Mouse (Mus musculus) limb, embryonic 12.5 days (tissue): ENCODE results near the gene Mapkbp1. TPM values are rescaled to one million over a fixed set of nuclear protein-coding genes. Genes with fewer than 3 reads are reported as not detected.

Experiments used
- ATAC-seq: fragments of 200-750 bp; cut with Nextera tagmentation; 2 replicates; pipeline ENCODE4 v1.8.0; 2017; ENCODE audit warnings: low read depth, moderate TSS enrichment; ENCODE audit not compliant: insufficient number of reproducible peaks, insufficient read depth, low FRiP score, low TSS enrichment
- H3K27ac ChIP-seq: fragments of 300-500 bp; sonication (generic); 2 replicates; pipeline ENCODE4 v1.5.1; 2016; ENCODE audit warnings: mild to moderate bottlenecking, moderate library complexity
- H3K27me3 ChIP-seq: fragments of 300-500 bp; sonication (generic); 2 replicates; pipeline ENCODE4 v1.6.1; 2016; ENCODE audit warnings: mild to moderate bottlenecking, moderate library complexity
- H3K36me3 ChIP-seq: fragments of 300-500 bp; sonication (generic); 2 replicates; pipeline ENCODE4 v1.6.1; 2016; ENCODE audit warnings: mild to moderate bottlenecking, moderate library complexity
- H3K4me1 ChIP-seq: fragments of 300-500 bp; sonication (generic); replicated peaks from 2 replicates; pipeline ENCODE4 v1.6.1; 2016
- H3K4me2 ChIP-seq: fragments of 300-500 bp; sonication (generic); 2 replicates; pipeline ENCODE4 v1.6.1; 2016; ENCODE audit warnings: mild to moderate bottlenecking, moderate library complexity
- H3K4me3 ChIP-seq: fragments of 300-500 bp; sonication (generic); replicated peaks from 2 replicates; pipeline ENCODE4 v1.5.1; 2016; ENCODE audit warnings: mild to moderate bottlenecking
- H3K9ac ChIP-seq: fragments of 300-500 bp; sonication (generic); replicated peaks from 2 replicates; pipeline ENCODE4 v1.6.1; 2016; ENCODE audit warnings: mild to moderate bottlenecking, moderate library complexity
- H3K9me3 ChIP-seq: fragments of 300-500 bp; sonication (generic); 2 replicates; pipeline ENCODE4 v1.6.1; 2016; ENCODE audit warnings: mild to moderate bottlenecking, moderate library complexity
- WGBS: fragments of 180-500 bp; shearing (Covaris S2); methylation state at CpG from one replicate; pipeline ENCODE4 v1.1.7; 2016; 5-methylcytosine and 5-hydroxymethylcytosine counted together
- polyA plus RNA-seq: library from polyadenylated mRNA; unstranded; fragments of >200 nt; fragmentation: Nextera tagmentation; extraction: Ambion mirVana; gene quantifications from 2 replicates; pipeline ENCODE4 v1.2.1, GENCODE M21; 2016

The Mapkbp1 gene
- polyA plus RNA-seq, 1 experiment from 2014 or later, result 3.4 TPM

DNA sequence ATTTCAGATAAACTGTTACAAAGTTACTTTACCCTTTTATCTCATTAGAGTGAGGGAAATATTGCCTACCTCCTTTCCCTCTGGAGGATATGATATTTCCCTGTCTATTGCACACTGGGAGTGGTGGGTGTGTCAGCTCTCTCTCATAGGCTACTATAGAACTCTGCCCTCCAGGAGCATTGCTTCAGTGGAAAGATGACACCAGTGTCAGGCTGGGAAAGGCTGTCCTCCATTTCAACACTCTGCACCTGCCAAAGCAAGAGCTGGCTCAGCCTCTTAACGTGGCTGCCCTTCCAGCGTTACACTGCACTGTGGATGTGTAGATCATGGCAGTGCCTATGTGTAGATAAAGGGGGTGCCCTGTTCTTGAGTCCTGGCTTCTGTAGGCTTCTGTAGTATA lies 19.9 kb downstream of the Mapkbp1 start:
- Histone ChIP-seq H3K4me3 (no peak overlapping the region), H3K36me3 (peaks cover 2% of the 10 kb centered on the region; the same call in 1 of the 2 replicates), H3K4me2 (no peak overlapping the region), H3K27ac (no peak overlapping the region), H3K9me3 (no peaks in the 10 kb centered on the region), H3K27me3 (no peaks in the 10 kb centered on the region), H3K4me1 (peaks cover 23% of the 10 kb centered on the region), H3K9ac (no peak overlapping the region)
- 73% methylated on average over 2 of the region's 2 CpGs for WGBS
- no peak for ATAC-seq

DNA sequence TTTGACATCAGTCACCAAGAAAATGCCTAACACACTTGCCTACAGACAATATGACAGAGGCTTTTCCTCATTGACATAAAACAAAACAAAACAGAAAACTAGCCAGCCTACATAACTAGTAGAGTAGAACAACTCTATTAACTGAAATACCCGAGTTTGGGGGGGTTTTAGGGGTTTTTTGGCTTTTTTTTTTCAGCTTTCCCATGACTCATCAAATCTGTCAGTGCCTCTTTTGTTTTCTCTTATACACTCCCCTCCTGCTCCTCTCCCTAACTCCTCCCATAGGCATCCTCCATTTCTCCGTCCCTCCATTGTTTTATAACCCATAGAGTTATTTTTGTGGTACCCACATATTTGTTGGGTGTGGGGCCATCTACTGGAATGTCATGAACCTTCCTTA lies 21.0 kb downstream of the Mapkbp1 start:
- Histone ChIP-seq H3K4me1 (peaks cover 23% of the 10 kb centered on the region), H3K4me3 (no peak overlapping the region), H3K9me3 (no peaks in the 10 kb centered on the region), H3K36me3 (0 out of 2 replicates have a peak, but pooled peaks cover 2% of the 10 kb centered on the region), H3K27me3 (no peaks in the 10 kb centered on the region), H3K27ac (no peak overlapping the region), H3K4me2 (no peak overlapping the region), H3K9ac (no peak overlapping the region)
- no peak for ATAC-seq
- 64% methylated on average over 2 of the region's 2 CpGs for WGBS

DNA sequence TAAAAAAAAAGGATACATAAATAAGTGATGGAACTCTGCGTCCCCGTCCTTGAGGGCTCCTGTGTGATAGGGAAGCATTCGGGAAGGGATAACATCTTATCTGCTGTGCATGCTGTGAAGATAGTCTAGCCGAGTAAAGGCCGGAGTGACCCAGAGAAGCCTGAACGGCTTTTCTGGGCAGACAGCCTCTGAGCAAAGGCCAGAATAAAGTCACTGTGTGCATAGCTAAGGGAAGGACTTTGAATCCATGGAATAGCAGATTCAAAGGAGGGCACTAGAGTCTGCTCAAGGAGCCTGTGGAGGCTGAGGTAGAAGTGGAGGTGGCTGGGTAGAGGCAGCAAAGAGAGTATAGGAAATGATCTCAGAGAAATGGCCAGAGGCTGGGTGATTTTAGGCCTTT lies 22.3 kb downstream of the Mapkbp1 start:
- peaks cover 23% of the 10 kb centered on the region for H3K4me1 ChIP-seq
- no peak for ATAC-seq
- no peaks in the 10 kb centered on the region for H3K27me3 ChIP-seq
- WGBS, result 91% methylated on average over 6 of the region's 6 CpGs
- peak overlapping the region; percentile 92 for H3K27ac ChIP-seq
- no peak overlapping the region for H3K4me3 ChIP-seq
- no peaks in the 10 kb centered on the region for H3K9me3 ChIP-seq
- no peak overlapping the region for H3K9ac ChIP-seq
- no peak overlapping the region for H3K4me2 ChIP-seq
- peaks cover 13% of the 10 kb centered on the region for H3K36me3 ChIP-seq

DNA sequence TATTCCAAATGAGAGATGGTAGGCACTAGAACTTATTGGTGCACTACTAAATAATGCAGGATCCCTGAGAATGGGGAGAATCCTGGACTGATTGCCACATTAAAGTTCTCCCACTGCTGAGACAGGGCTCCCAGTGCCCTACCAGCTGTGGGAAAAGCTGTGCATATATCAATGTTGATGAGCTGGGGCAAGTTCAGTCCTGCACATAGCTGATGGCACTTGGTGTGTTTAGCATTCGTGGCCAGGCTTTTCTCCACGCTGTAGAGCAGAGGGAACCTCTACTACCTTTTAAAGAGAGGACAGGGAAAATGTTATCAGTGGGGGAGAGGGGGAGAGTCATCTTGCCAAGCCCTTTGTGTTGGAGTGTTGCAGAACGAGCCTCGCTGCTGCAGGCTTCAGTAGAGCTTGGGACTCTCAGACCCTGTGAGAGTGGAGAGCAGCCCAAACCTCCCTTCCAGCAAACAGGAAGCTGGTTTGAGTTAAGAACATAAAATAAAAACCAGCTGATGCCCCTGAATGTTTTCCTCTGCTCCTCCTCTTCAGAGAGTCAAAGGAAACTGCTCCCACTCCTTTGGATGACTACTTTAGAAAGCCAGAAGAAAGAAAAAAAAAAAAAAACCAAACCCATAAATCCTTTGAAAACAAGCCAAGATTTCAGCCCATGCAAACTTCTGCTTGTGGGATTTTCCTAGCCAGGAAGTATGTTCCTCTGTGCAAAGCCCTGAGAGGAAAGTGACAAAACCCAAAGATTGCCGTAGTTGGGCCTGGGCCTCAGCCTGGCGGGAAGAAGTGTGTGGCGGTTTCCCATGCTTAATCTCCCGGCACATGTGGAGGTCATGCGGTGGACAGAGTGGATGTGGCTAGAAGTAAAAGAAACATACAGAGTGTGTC lies 23.1 kb downstream of the Mapkbp1 start:
- ATAC-seq, result peak; percentile 60
- Histone ChIP-seq H3K4me2 (peak overlapping the region; percentile 26; the same call in 1 of the 2 replicates), H3K27me3 (no peaks in the 10 kb centered on the region), H3K36me3 (peaks cover 14% of the 10 kb centered on the region), H3K9me3 (no peaks in the 10 kb centered on the region), H3K4me1 (peaks cover 24% of the 10 kb centered on the region), H3K4me3 (no peak overlapping the region), H3K27ac (peak overlapping the region; percentile 92), H3K9ac (peak overlapping the region; percentile 27; the same call in 1 of the 2 replicates)
- 23% methylated on average over 9 of the region's 9 CpGs for WGBS

DNA sequence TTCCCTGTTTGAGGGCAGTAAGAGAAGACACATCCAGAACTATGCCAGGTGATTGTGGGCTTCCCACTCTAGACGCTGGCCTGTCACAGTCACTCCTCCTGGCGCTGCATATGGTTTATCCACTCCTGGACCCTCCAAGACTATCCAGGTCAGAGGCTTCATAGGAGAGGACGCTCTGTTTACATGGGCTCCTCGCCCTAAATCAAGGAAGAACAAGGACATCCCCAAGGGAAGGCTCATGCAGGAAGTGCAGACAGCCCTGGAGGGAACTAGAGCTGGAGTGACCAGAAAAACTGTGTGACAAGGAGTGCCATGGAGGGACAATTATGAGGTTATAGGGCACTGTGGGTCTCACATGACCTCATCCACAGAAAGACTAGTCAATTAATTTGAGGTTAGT lies 24.9 kb downstream of the Mapkbp1 start:
- Histone ChIP-seq H3K27me3 (no peaks in the 10 kb centered on the region), H3K27ac (no peak overlapping the region), H3K4me3 (no peak overlapping the region), H3K36me3 (peaks cover 23% of the 10 kb centered on the region), H3K9me3 (no peaks in the 10 kb centered on the region), H3K4me1 (peaks cover 31% of the 10 kb centered on the region), H3K4me2 (no peak overlapping the region), H3K9ac (no peak overlapping the region)
- 85% methylated on average over 4 of the region's 4 CpGs for WGBS
- ATAC-seq, result no peak

DNA sequence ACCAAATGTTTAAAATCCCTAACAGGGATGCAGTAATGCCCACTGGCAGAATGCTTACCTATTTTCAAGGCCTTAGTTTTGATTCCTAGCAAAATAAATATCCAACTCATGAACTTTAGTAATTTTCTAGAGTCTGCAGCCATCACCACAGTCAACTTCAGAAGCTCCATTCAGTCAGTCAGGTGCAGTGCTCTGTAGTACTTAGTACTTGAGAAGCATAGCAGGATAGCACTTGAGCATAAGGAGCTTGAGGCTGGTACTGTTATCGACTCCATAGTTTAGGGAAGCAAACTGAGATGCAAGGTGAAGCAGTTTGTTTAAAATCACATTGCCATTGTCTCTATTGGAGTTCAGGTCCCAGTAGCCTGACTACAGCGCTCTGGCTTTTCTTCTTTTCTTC lies 27.2 kb downstream of the Mapkbp1 start:
- H3K9ac ChIP-seq, result no peak overlapping the region
- no peak overlapping the region for H3K4me2 ChIP-seq
- 97% methylated on average over 2 of the region's 2 CpGs for WGBS

DNA sequence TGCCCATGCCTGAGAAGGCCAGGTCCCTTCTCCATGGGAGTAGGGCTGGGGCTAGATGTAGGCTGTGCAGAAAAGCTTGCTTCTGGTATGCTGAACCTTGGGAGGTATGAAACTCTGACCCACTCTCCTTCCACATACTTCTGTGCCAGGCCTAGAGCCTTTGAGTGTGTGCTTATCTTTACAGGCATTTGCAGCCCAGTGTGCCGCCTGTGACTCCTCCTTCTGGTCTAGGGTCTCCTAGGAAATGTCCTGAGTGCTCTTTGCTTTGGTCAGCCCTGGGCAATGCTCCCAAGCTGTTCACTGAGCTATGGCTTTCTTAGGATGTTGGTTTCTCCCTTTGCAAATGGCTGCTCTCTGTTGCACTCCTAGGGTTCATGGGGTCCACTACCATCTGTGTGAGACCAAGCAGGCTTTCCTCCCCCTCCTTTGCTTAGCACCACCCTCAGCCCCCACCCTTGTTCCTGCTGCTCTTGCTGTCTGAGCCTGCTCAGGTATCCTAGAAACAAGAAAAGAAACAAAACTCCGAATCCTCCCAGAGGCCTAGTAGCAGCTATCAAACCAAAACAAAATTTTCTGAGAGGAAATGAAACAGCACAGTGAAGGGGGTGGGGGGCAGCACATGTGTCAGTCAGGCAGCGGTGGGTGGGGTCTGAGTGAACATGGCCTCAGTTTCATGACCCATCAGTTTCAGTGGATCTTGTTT lies 28.5 kb downstream of the Mapkbp1 start:
- no peaks in the 10 kb centered on the region for H3K27me3 ChIP-seq
- H3K9ac ChIP-seq, result no peak overlapping the region
- peak overlapping the region; percentile 62 for H3K27ac ChIP-seq
- H3K4me3 ChIP-seq, result no peak overlapping the region
- peaks cover 28% of the 10 kb centered on the region for H3K36me3 ChIP-seq
- WGBS, result 73% methylated on average over 3 of the region's 3 CpGs
- peaks cover 17% of the 10 kb centered on the region for H3K4me1 ChIP-seq
- ATAC-seq, result 0 out of 2 replicates have a peak, but pooled peaks have one; percentile 20
- H3K4me2 ChIP-seq, result no peak overlapping the region
- H3K9me3 ChIP-seq, result no peaks in the 10 kb centered on the region

More for the DNA sequence above, 27.2 kb downstream of the Mapkbp1 start:
- Histone ChIP-seq H3K27me3 (no peaks in the 10 kb centered on the region), H3K27ac (no peak overlapping the region), H3K4me3 (no peak overlapping the region), H3K36me3 (peaks cover 27% of the 10 kb centered on the region), H3K9me3 (no peaks in the 10 kb centered on the region), H3K4me1 (peaks cover 30% of the 10 kb centered on the region)
- no peak for ATAC-seq

DNA sequence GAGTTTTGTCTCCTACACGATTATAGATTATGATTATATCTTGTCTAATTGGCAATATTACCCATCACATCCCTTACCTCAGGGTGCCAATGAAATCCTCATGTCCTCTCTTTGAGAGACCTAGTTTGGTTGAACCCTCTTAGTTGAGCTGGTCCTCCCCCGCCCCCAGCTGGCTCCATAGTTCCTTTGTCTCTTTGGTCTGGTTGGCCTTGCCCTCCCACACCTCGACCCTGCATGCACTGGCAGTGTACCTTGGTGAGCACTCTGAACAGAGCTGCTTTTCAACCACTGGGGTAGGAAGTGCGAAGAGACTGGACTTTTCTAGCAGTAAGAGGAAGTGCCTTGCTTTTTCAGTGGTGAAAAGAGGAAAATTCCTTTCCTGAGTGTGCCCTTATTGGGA lies 29.5 kb downstream of the Mapkbp1 start:
- Histone ChIP-seq H3K4me3 (no peak overlapping the region), H3K36me3 (peaks cover 28% of the 10 kb centered on the region), H3K9me3 (no peaks in the 10 kb centered on the region), H3K4me2 (no peak overlapping the region), H3K27me3 (no peaks in the 10 kb centered on the region), H3K4me1 (peaks cover 8% of the 10 kb centered on the region), H3K27ac (no peak overlapping the region), H3K9ac (no peak overlapping the region)
- no peak for ATAC-seq
- WGBS, result 79% methylated on average over 4 of the region's 4 CpGs

DNA sequence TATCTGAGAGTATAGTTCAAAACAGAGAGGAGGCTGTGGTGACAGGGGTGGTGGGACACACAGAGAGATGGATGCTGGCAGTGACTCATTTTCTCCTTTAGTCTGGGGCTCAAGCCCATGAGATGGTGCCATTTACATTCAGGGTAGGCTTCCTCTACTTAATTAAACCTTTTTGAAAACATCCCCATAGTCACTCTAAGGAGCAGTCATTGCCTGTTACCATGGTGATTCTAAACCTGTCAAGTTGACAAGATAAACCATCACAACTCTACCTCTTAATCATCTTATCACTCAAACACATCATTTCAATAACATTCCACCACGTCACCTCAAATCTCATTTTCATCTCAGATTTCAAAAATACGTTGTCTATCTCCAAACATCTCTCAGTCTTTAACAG lies 31.5 kb downstream of the Mapkbp1 start:
- ATAC-seq, result no peak
- Histone ChIP-seq H3K27ac (no peak overlapping the region), H3K9me3 (no peaks in the 10 kb centered on the region), H3K36me3 (peaks cover 22% of the 10 kb centered on the region), H3K9ac (no peak overlapping the region), H3K4me3 (no peak overlapping the region), H3K27me3 (no peaks in the 10 kb centered on the region), H3K4me2 (no peak overlapping the region), H3K4me1 (peaks cover 8% of the 10 kb centered on the region)
- 94% methylated on average over 2 of the region's 2 CpGs for WGBS

DNA sequence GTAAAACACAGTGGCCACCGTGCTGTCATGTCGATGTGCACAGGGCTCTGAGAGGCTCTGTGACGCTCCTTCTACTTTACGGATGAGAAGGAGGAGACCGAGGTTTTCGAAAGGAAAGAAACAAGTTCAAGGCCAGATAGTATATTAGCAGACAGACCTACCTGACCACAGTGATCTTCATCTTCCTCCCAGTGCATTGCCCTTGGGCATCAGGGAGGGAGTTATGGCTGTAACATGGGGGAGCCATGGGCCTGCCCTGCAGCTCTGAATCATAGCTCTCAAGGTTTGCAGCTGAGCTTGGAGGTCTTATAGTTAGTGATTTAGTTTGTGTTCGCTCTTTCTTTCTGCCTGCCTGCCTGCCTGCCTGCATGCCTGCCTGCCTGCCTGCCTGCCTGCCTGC lies 34.2 kb downstream of the Mapkbp1 start:
- no peaks in the 10 kb centered on the region for H3K9me3 ChIP-seq
- H3K4me1 ChIP-seq, result no peaks in the 10 kb centered on the region; the same call in 1 of the 2 replicates
- no peak overlapping the region for H3K27ac ChIP-seq
- H3K9ac ChIP-seq, result no peak overlapping the region
- ATAC-seq, result no peak
- H3K27me3 ChIP-seq, result no peaks in the 10 kb centered on the region
- 0 out of 2 replicates have a peak, but pooled peaks cover 5% of the 10 kb centered on the region for H3K36me3 ChIP-seq
- WGBS, result 94% methylated on average over 7 of the region's 7 CpGs
- no peak overlapping the region for H3K4me3 ChIP-seq
- H3K4me2 ChIP-seq, result no peak overlapping the region

DNA sequence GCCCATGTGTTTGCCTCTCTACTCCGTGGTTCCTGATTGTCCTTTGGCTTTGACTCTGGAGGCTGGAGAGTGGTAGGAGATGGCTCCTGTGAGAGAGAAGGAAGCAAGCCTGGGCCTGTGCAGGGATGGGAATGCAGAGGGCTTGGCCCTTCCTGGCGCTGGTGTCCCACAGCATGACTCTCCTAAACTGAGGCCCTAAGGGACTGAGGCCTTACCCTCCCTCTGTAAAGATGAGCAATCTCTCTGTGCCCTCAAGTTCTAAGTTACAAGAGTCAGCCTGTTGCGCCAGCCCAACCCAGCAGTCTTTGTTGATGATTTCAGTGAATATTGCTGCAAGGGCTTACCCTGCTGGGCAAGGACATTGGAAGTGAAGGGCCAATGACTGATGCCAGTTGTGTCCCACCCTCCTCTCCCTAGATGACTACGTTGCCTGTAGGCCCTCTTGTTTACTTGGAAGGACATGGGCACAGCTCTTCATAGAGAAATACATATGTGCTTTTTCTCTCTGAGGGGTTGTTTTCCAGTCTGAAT lies 35.2 kb downstream of the Mapkbp1 start:
- H3K27ac ChIP-seq, result no peak overlapping the region

More for the DNA sequence above, 35.2 kb downstream of the Mapkbp1 start:
- Histone ChIP-seq H3K36me3 (peaks cover 8% of the 10 kb centered on the region; the same call in 1 of the 2 replicates), H3K9me3 (no peaks in the 10 kb centered on the region), H3K4me2 (no peak overlapping the region), H3K27me3 (no peaks in the 10 kb centered on the region), H3K4me1 (no peaks in the 10 kb centered on the region), H3K4me3 (no peak overlapping the region), H3K9ac (no peak overlapping the region)
- no peak for ATAC-seq
- WGBS, result 79% methylated on average over 4 of the region's 4 CpGs
